Mouse (Mus musculus) lung, embryonic 16.5 days (tissue): ENCODE results near the gene Mfsd1. TPM values are rescaled to one million over a fixed set of nuclear protein-coding genes. Genes with fewer than 3 reads are reported as not detected.

Source experiments
- ATAC-seq: fragments of 200-750 bp; cut with Nextera tagmentation; 2 replicates; pipeline ENCODE4 v1.8.0; 2017; ENCODE audit warnings: low read depth, mild to moderate bottlenecking, moderate library complexity
- H3K27ac ChIP-seq: fragments of 300-500 bp; sonication (generic); 2 replicates; pipeline ENCODE4 v1.5.1; 2014; ENCODE audit warnings: mild to moderate bottlenecking, control low read depth, low read length
- H3K27me3 ChIP-seq: fragments of 300-500 bp; sonication (generic); 2 replicates; pipeline ENCODE4 v1.6.1; 2014; ENCODE audit warnings: low read depth, low read length, mixed read lengths; ENCODE audit not compliant: control insufficient read depth, insufficient read depth
- H3K36me3 ChIP-seq: fragments of 300-500 bp; sonication (generic); 2 replicates; pipeline ENCODE4 v1.6.1; 2014; ENCODE audit warnings: low read length; ENCODE audit not compliant: control insufficient read depth, insufficient read depth
- H3K4me1 ChIP-seq: fragments of 300-500 bp; sonication (generic); replicated peaks from 2 replicates; pipeline ENCODE4 v1.6.1; 2014; ENCODE audit warnings: low read length, mixed read lengths; ENCODE audit not compliant: control insufficient read depth, insufficient read depth
- H3K4me2 ChIP-seq: fragments of 300-500 bp; sonication (generic); 2 replicates; pipeline ENCODE4 v1.6.1; 2014; ENCODE audit warnings: low read depth, low read length, control low read depth
- H3K4me3 ChIP-seq: fragments of 300-500 bp; sonication (generic); 2 replicates; pipeline ENCODE4 v1.5.1; 2014; ENCODE audit warnings: mild to moderate bottlenecking, low read length, control low read depth
- H3K9ac ChIP-seq: fragments of 300-500 bp; sonication (generic); 2 replicates; pipeline ENCODE4 v1.6.1; 2014; ENCODE audit warnings: low read length, control low read depth
- H3K9me3 ChIP-seq: fragments of 300-500 bp; sonication (generic); 2 replicates; pipeline ENCODE4 v1.6.1; 2016; ENCODE audit warnings: low read length; ENCODE audit not compliant: control insufficient read depth
- WGBS: fragments of 180-500 bp; shearing (Covaris S2); extraction: QIAGEN DNeasy Blood & Tissue Kit; methylation state at CpG from one replicate; pipeline ENCODE4 v1.1.7; 2014; 5-methylcytosine and 5-hydroxymethylcytosine counted together
- polyA plus RNA-seq: library from polyadenylated mRNA; unstranded; fragments of >200 nt; fragmentation: Nextera tagmentation; extraction: Ambion mirVana; gene quantifications from 2 replicates; pipeline ENCODE4 v1.2.1, GENCODE M21; 2015

The Mfsd1 gene
- polyA plus RNA-seq, 1 experiment from 2014 or later = 54.5 TPM

GRCm38 (mm10) chr3:67587430-67587829, 4.9 kb downstream of the Mfsd1 start:
- Histone ChIP-seq H3K9me3 (no peaks in the 10 kb centered on the region), H3K4me2 (no peak overlapping the region), H3K27ac (no peak overlapping the region), H3K27me3 (no peaks in the 10 kb centered on the region), H3K9ac (no peak overlapping the region), H3K4me1 (peaks cover 5% of the 10 kb centered on the region), H3K36me3 (peaks cover 5% of the 10 kb centered on the region), H3K4me3 (no peak overlapping the region)
- ATAC-seq = no peak
- WGBS = 78% methylated on average over 9 of the region's 9 CpGs

- Histone ChIP-seq H3K27me3 (no peaks in the 10 kb centered on the region), H3K27ac (no peak overlapping the region), H3K9ac (no peak overlapping the region), H3K9me3 (no peaks in the 10 kb centered on the region), H3K4me3 (no peak overlapping the region), H3K4me1 (no peaks in the 10 kb centered on the region), H3K4me2 (no peak overlapping the region), H3K36me3 (peaks cover 12% of the 10 kb centered on the region; the same call in 1 of the 2 replicates)
- peak; percentile 82 for ATAC-seq
- 39% methylated on average over 13 of the region's 13 CpGs for WGBS
Measured at GRCm38 (mm10) chr3:67601616-67602138, 19.1 kb downstream of the Mfsd1 start.

- no peak overlapping the region for H3K4me3 ChIP-seq
Measured at GRCm38 (mm10) chr3:67618222-67618621, 35.7 kb downstream of the Mfsd1 start.

GRCm38 (mm10) chr3:67624629-67625028, 42.1 kb downstream of the Mfsd1 start:
- no peak for ATAC-seq
- 74% methylated on average over 1 of the region's 1 CpGs for WGBS
- Histone ChIP-seq H3K4me1 (no peaks in the 10 kb centered on the region), H3K9ac (no peak overlapping the region), H3K27me3 (no peaks in the 10 kb centered on the region), H3K36me3 (no peaks in the 10 kb centered on the region), H3K4me2 (no peak overlapping the region), H3K27ac (no peak overlapping the region), H3K9me3 (no peaks in the 10 kb centered on the region), H3K4me3 (no peak overlapping the region)

More at GRCm38 (mm10) chr3:67618222-67618621, 35.7 kb downstream of the Mfsd1 start:
- Histone ChIP-seq H3K27ac (no peak overlapping the region), H3K4me1 (no peaks in the 10 kb centered on the region), H3K4me2 (no peak overlapping the region), H3K27me3 (no peaks in the 10 kb centered on the region), H3K9ac (no peak overlapping the region), H3K9me3 (no peaks in the 10 kb centered on the region), H3K36me3 (no peaks in the 10 kb centered on the region)
- no peak for ATAC-seq

GRCm38 (mm10) chr3:67643135-67643534, 60.6 kb downstream of the Mfsd1 start:
- Histone ChIP-seq H3K4me2 (no peak overlapping the region), H3K4me3 (no peak overlapping the region), H3K27me3 (no peaks in the 10 kb centered on the region), H3K9ac (no peak overlapping the region), H3K27ac (no peak overlapping the region), H3K36me3 (no peaks in the 10 kb centered on the region), H3K9me3 (no peaks in the 10 kb centered on the region), H3K4me1 (no peaks in the 10 kb centered on the region)
- ATAC-seq = no peak
- 86% methylated on average over 3 of the region's 3 CpGs for WGBS

GRCm38 (mm10) chr3:67645640-67646466, 63.3 kb downstream of the Mfsd1 start:
- no peaks in the 10 kb centered on the region for H3K27me3 ChIP-seq
- no peak overlapping the region for H3K4me3 ChIP-seq
- 84% methylated on average over 7 of the region's 7 CpGs for WGBS
- no peaks in the 10 kb centered on the region for H3K9me3 ChIP-seq
- no peak overlapping the region for H3K4me2 ChIP-seq
- no peak for ATAC-seq
- no peak overlapping the region for H3K27ac ChIP-seq
- H3K4me1 ChIP-seq = no peaks in the 10 kb centered on the region
- H3K9ac ChIP-seq = no peak overlapping the region
- no peaks in the 10 kb centered on the region for H3K36me3 ChIP-seq

Other genes with a start within 250 kb of the Mfsd1 start
- gene Mlf1, start 208.6 kb upstream of the Mfsd1 start, polyA plus RNA-seq = 44.7 and 51.8 TPM in 2 replicates
- gene Gm17402, start 207.6 kb upstream of the Mfsd1 start, polyA plus RNA-seq = not detected in 2 replicates
- gene Gfm1, start 152.6 kb upstream of the Mfsd1 start, polyA plus RNA-seq = 37.7 and 42.3 TPM in 2 replicates
- gene Lxn, start 118.8 kb upstream of the Mfsd1 start, polyA plus RNA-seq = 185 and 190 TPM in 2 replicates
- gene Rarres1, start 67.2 kb upstream of the Mfsd1 start, polyA plus RNA-seq = 5.1 and 5.2 TPM in 2 replicates